Mouse (Mus musculus): ENCODE data around the gene Saa3. TPM values are rescaled to one million over a fixed set of nuclear protein-coding genes. Genes with fewer than 3 reads are reported as not detected.
"Not testable (repeated sequence)": the region's sequence is repeated elsewhere in the genome, so short reads cannot be mapped to it uniquely, and the experiment has no call there.

Gene Saa3
- polyA plus RNA-seq, 1 experiment, result 0.34 TPM

DNA sequence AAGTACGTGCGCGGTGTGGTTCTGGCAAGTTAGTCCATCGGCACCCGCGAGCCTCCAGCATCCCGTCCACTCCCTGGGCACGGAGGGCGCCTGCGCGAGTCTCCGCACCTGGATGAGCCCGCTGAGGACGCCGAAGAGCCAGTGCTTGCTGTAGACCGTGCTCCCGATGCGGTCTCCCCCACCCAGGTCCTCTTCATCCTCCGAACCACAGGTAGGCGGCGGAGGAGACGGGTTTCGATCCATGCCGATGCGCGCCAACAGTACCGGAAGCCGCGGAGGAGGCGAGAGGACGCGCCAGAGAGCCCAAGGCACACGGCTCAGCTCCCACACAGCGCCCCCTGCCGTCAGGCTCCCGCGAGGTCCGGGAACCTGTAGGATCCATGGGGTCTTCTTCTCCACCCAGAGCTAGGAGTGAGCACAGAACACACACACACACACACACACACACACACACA lies 5.1 kb downstream of the Saa3 start, which contains the start of gene Saal1:
Saal1 (minus strand) TSS at position 291 of the 455 bp plus-strand sequence.
- Histone ChIP-seq H3K79me2 (ENCODE audit: control insufficient read depth, insufficient read depth) (peaks cover 19% of the 10 kb centered on the region), H3K27me3 (ENCODE audit: control insufficient read depth, insufficient read depth, insufficient read length) (no peaks in the 10 kb centered on the region), H3K4me3 (ENCODE audit: insufficient read depth, poor library complexity, severe bottlenecking) (peak within 1 kb of the TSS; percentile 76), H3K79me3 (ENCODE audit: low read depth) (peaks cover 8% of the 10 kb centered on the region), H3K36me3 (ENCODE audit: control insufficient read depth, insufficient read depth) (peaks cover 27% of the 10 kb centered on the region), H3ac (ENCODE audit: control insufficient read depth, insufficient read length, low read depth) (peak within 1 kb of the TSS; percentile 85)
- TF ChIP-seq MAX (IDR thresholded peaks at IDR 0.05) (peak; percentile 68), CEBPB (IDR thresholded peaks at IDR 0.05; ENCODE audit: low read depth) (no peak), CTCF (IDR thresholded peaks at IDR 0.05; ENCODE audit: control insufficient read depth, insufficient read depth, insufficient read length) (peak; percentile 97)

DNA sequence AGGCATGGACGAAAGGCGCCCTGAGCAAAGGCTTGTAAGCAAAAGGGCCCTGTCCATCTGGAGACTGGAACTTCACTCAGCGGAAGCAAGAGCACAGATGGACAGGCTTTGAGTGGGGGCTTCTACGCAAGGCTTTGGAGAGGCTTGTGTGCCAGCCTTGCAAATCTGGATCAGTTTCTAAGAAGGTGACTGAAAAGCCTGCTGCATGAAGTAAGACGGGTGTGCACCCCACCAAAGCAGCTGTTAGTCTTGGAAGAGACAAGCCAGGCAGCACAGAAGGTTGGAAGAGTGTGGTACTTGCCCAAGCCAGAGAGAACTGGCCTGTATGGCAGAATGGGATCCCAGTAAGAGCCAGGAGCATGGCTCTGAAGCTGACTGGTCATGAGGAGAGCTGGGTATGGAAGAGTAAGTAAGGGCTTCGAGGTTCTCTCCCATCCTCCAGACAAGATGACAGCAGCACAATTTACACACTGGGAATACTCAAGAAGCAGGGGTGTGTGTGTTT lies 14.9 kb downstream of the Saa3 start:
- Histone ChIP-seq H3K79me3 (ENCODE audit: low read depth) (peaks cover 2% of the 10 kb centered on the region), H3K27me3 (ENCODE audit: control insufficient read depth, insufficient read depth, insufficient read length) (no peaks in the 10 kb centered on the region), H3ac (ENCODE audit: control insufficient read depth, insufficient read length, low read depth) (no peak overlapping the region), H3K4me3 (ENCODE audit: insufficient read depth, poor library complexity, severe bottlenecking) (no peak overlapping the region), H3K79me2 (ENCODE audit: control insufficient read depth, insufficient read depth) (no peaks in the 10 kb centered on the region), H3K36me3 (ENCODE audit: control insufficient read depth, insufficient read depth) (peaks cover 64% of the 10 kb centered on the region)
- no peak for TF ChIP-seq FOSL1 (IDR thresholded peaks at IDR 0.05; ENCODE audit: insufficient read depth, low read length, poor library complexity, severe bottlenecking)
- no peak for TF ChIP-seq MYOG (IDR thresholded peaks at IDR 0.05; ENCODE audit: control insufficient read depth, extremely low read depth, insufficient read length)
- no peak for TF ChIP-seq USF1 (IDR thresholded peaks at IDR 0.05; ENCODE audit: low read depth)
- TF ChIP-seq MYOD1 (IDR thresholded peaks at IDR 0.05; ENCODE audit: control insufficient read depth, insufficient read length, low read depth), result no peak
- no peak for TF ChIP-seq CEBPB (IDR thresholded peaks at IDR 0.05; ENCODE audit: low read depth)
- TF ChIP-seq CTCF (IDR thresholded peaks at IDR 0.05; ENCODE audit: control insufficient read depth, insufficient read depth, insufficient read length), result no peak
- TF ChIP-seq MAX (IDR thresholded peaks at IDR 0.05), result no peak

DNA sequence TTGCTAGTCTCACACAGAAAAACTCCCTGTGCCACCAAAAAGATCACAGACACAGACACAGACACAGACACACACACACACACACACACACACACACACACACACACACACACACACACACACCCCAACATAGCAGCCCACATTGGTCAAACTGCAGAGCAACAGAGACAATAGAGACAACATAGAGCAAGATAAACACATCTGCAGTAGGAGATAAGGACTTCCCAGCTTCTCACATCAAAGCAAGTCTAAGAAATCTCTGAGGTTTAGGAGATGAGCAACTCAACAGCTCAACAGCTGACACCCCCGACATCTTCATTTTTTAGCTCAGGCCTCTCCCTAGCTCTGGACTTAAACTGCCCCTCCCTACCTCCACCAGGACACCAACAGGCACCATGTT lies 18.7 kb downstream of the Saa3 start:
- H3K36me3 ChIP-seq (ENCODE audit: control insufficient read depth, insufficient read depth), result peaks cover 45% of the 10 kb centered on the region
- H3K27me3 ChIP-seq (ENCODE audit: control insufficient read depth, insufficient read depth, insufficient read length), result no peaks in the 10 kb centered on the region
- peaks cover 2% of the 10 kb centered on the region for H3K79me3 ChIP-seq (ENCODE audit: low read depth)
- H3ac ChIP-seq (ENCODE audit: control insufficient read depth, insufficient read length, low read depth), result no peak overlapping the region
- H3K79me2 ChIP-seq (ENCODE audit: control insufficient read depth, insufficient read depth), result no peaks in the 10 kb centered on the region
- TF ChIP-seq USF1 (IDR thresholded peaks at IDR 0.05; ENCODE audit: low read depth) (no peak), CTCF (IDR thresholded peaks at IDR 0.05; ENCODE audit: control insufficient read depth, insufficient read depth, insufficient read length) (no peak), MYOG (IDR thresholded peaks at IDR 0.05; ENCODE audit: control insufficient read depth, extremely low read depth, insufficient read length) (no peak), MAX (IDR thresholded peaks at IDR 0.05) (no peak)
- H3K4me3 ChIP-seq (ENCODE audit: insufficient read depth, poor library complexity, severe bottlenecking), result no peak overlapping the region

DNA sequence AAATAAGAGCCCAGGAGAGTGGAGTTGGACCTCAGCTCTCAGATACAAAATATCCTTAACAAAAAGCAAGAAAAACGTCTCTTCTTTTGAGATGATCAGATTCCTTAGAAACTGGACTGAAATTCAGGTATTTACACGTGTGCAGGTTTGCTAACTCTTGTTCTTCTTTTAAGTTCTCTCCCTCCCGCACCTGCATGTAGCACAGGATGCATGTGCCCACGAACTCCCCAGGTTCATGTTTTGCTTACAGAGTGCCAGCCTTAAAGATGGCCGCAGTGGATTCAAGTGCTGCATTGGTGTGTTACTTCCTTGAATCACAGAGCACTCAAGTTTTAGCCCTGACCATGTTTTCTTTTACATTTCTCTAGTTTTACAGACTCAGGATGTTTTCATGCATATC lies 28.7 kb downstream of the Saa3 start:
- Histone ChIP-seq H3K27me3 (ENCODE audit: control insufficient read depth, insufficient read depth, insufficient read length) (no peaks in the 10 kb centered on the region), H3K36me3 (ENCODE audit: control insufficient read depth, insufficient read depth) (peaks cover 11% of the 10 kb centered on the region)

DNA sequence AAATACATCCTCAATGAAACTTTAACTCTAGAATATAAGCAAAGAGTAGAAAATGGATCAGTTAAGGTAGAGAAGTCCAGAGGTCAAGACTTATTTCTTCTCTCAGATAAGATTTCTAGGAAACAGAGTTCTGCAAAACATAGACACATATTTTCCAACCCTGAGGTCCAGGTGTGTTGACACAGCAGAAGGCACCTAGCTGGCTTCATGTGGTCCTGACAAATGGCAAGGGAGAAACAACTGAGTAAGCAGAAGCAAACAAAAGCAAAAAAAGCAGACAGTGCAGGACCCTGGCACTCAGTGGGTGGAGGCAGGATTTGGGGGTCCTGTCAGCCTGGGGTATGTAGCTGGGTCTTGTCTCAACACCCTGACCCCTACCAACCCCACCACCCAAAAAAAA lies 34.8 kb downstream of the Saa3 start:
- Histone ChIP-seq H3K36me3 (ENCODE audit: control insufficient read depth, insufficient read depth) (no peaks in the 10 kb centered on the region), H3K79me2 (ENCODE audit: control insufficient read depth, insufficient read depth) (no peaks in the 10 kb centered on the region), H3K79me3 (ENCODE audit: low read depth) (no peaks in the 10 kb centered on the region), H3K27me3 (ENCODE audit: control insufficient read depth, insufficient read depth, insufficient read length) (no peaks in the 10 kb centered on the region), H3K4me3 (ENCODE audit: insufficient read depth, poor library complexity, severe bottlenecking) (no peak overlapping the region), H3ac (ENCODE audit: control insufficient read depth, insufficient read length, low read depth) (no peak overlapping the region)
- TF ChIP-seq MYOG (IDR thresholded peaks at IDR 0.05; ENCODE audit: control insufficient read depth, extremely low read depth, insufficient read length), result no peak
- TF ChIP-seq FOSL1 (IDR thresholded peaks at IDR 0.05; ENCODE audit: insufficient read depth, low read length, poor library complexity, severe bottlenecking), result no peak
- TF ChIP-seq USF1 (IDR thresholded peaks at IDR 0.05; ENCODE audit: low read depth), result no peak
- no peak for TF ChIP-seq MYOD1 (IDR thresholded peaks at IDR 0.05; ENCODE audit: control insufficient read depth, insufficient read length, low read depth)

More for the DNA sequence above, 28.7 kb downstream of the Saa3 start:
- Histone ChIP-seq H3K4me3 (ENCODE audit: insufficient read depth, poor library complexity, severe bottlenecking) (no peak overlapping the region), H3K79me2 (ENCODE audit: control insufficient read depth, insufficient read depth) (no peaks in the 10 kb centered on the region), H3K79me3 (ENCODE audit: low read depth) (no peaks in the 10 kb centered on the region), H3ac (ENCODE audit: control insufficient read depth, insufficient read length, low read depth) (no peak overlapping the region)
- TF ChIP-seq USF1 (IDR thresholded peaks at IDR 0.05; ENCODE audit: low read depth) (no peak), MYOD1 (IDR thresholded peaks at IDR 0.05; ENCODE audit: control insufficient read depth, insufficient read length, low read depth) (no peak), CTCF (IDR thresholded peaks at IDR 0.05; ENCODE audit: control insufficient read depth, insufficient read depth, insufficient read length) (no peak), FOSL1 (IDR thresholded peaks at IDR 0.05; ENCODE audit: insufficient read depth, low read length, poor library complexity, severe bottlenecking) (no peak), CEBPB (IDR thresholded peaks at IDR 0.05; ENCODE audit: low read depth) (no peak), MAX (IDR thresholded peaks at IDR 0.05) (no peak), MYOG (IDR thresholded peaks at IDR 0.05; ENCODE audit: control insufficient read depth, extremely low read depth, insufficient read length) (no peak)

DNA sequence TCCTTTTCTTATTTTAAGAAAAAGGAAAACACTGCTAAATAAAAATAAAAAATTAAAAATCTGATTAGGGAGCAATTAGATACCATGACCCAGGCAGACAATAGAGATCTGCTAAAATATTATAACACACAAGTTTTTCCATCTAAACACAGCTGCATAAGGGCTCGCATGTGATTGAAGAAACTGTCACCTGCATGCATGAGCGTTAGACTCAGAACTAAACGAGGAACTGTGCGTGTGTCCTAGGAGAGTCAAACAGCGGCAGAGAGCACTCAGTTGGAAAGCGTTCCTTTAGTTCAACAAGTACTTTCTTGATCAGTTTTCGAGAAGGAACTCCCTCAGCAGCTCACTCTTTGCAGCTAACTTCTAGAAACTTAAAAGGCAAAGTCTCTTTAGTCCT lies 36.5 kb downstream of the Saa3 start:
- H3K79me3 ChIP-seq (ENCODE audit: low read depth); H3K79me2 ChIP-seq (ENCODE audit: control insufficient read depth, insufficient read depth); H3ac ChIP-seq (ENCODE audit: control insufficient read depth, insufficient read length, low read depth); H3K4me3 ChIP-seq (ENCODE audit: insufficient read depth, poor library complexity, severe bottlenecking); H3K36me3 ChIP-seq (ENCODE audit: control insufficient read depth, insufficient read depth); H3K27me3 ChIP-seq (ENCODE audit: control insufficient read depth, insufficient read depth, insufficient read length): not testable (repeated sequence)
